Mouse (Mus musculus): ENCODE results near the gene Ccnt1.

DNA sequence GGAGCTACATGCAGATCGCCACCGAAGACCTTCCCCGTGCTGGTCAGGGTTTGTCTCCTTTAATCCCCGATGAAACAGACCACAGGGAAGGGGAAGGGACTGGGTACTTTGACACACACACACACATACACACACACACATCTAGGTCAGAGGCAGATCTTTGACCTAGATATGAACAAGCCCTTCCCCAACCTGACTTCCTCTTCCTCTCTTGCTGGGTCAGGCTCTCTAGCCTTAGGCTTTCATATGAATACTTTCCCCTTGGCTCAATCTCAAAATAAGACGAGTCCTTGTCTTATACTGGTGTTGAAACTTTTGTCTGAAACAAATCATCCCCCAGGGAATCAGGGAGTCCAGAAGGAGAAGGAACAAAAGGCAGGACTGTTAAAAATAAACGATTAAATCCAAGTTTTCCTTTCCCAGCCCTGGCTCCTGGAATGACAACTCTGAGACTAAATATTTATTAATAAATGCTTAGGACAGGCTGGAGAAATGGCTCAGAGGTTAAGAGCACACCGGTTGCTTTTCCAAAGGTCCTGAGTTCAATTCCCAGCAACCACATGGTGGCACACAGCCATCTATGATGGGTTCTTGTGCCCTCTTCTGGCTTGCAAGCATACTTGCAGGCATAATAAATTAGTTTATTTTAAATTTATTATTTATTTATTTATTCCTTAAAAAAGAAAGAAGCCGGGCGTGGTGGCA, 64.3 kb downstream of the Ccnt1 start:
- no peak for TF ChIP-seq HCFC1 (IDR thresholded peaks at IDR 0.05; ENCODE audit: borderline replicate concordance, insufficient read depth, low read length)
- TF ChIP-seq MAFK (IDR thresholded peaks at IDR 0.05; ENCODE audit: insufficient read depth, low read depth, low read length), result no peak
- TF ChIP-seq ZC3H11A (IDR thresholded peaks at IDR 0.05; ENCODE audit: borderline replicate concordance, low read depth, low read length), result no peak
- TF ChIP-seq CHD2 (IDR thresholded peaks at IDR 0.05; ENCODE audit: low read depth, low read length), result no peak

Measured in ES-E14 (cell line).